In the genomic region with DNA sequence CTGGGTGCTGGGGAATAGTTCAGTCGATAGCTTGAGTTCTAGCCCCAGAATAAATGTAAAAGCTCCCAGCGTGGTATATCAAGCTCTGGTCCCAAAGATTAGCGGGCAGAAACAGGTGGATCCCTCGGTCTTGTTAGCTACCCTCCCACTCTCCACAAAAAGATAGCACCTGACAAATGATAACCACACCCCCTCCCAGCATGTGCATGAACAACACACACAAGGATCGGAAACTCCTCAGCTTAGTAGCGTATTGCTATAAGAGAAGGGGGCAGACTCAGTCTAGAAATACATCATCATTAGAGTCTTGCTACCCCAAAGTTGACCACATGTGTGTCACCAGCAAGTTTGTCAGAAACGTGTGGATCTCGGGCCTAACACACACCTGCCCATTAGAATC, we compare ENCODE assay signal across 8 mouse cellular contexts. TPM values are rescaled to one million over a fixed set of nuclear protein-coding genes. Genes with fewer than 3 reads are reported as not detected.
DNase-seq lines count a peak whose midpoint lies in the region; TF ChIP-seq lines count a peak whose summit lies in the region.

Gene Gkap1, minus strand, starts transcription at position 101 of the 400 bp plus-strand sequence.

- no peak for TF ChIP-seq CTCF in bone marrow macrophage, adult 2 months (IDR thresholded peaks at IDR 0.05; ENCODE audit: low read depth, low read length)

- H3K27me3 ChIP-seq in heart, embryonic 10.5 days (ENCODE audit: insufficient read depth, poor library complexity, severe bottlenecking), result peaks cover 15% of the 10 kb centered on the region
- no peaks in the 10 kb centered on the region for H3K27me3 ChIP-seq in myocyte (ENCODE audit: control insufficient read depth, insufficient read depth, insufficient read length)

- DNase-seq in layer of hippocampus, adult 8-10 months (ENCODE audit: low spot score in 2 of 2), result no peak
- DNase-seq in layer of hippocampus, adult 11-12 months (ENCODE audit: low spot score), result no peak
- no peak for DNase-seq in heart, embryonic 10.5 days (ENCODE audit: low spot score)
- DNase-seq in left cerebral cortex, adult 8-10 months (ENCODE audit: low spot score in 2 of 2), result no peak
- no peak for DNase-seq in embryo, embryonic 11 days
- no peak for DNase-seq in T-cell, adult 2 months (ENCODE audit: low spot score)

- TF ChIP-seq POLR2A in bone marrow macrophage, adult 2 months (IDR thresholded peaks at IDR 0.05; ENCODE audit: borderline replicate concordance, low read depth, low read length), result no peak
- no peak for TF ChIP-seq POLR2A in myocyte (IDR thresholded peaks at IDR 0.05; ENCODE audit: insufficient read length, low read depth)

- H3K4me2 ChIP-seq in myocyte (ENCODE audit: low read depth), result peak within 1 kb of the TSS; percentile 92

- H3K9me3 ChIP-seq in heart, embryonic 10.5 days, result no peaks in the 10 kb centered on the region

- H3K4me3 ChIP-seq in bone marrow macrophage, adult 2 months (ENCODE audit: insufficient read depth, low read length), result peak within 1 kb of the TSS; percentile 78
- H3K4me3 ChIP-seq in heart, embryonic 10.5 days, result peak within 1 kb of the TSS; percentile 90
- peak within 1 kb of the TSS; percentile 31 for H3K4me3 ChIP-seq in myocyte

- H3K4me1 ChIP-seq in bone marrow macrophage, adult 2 months (ENCODE audit: control insufficient read depth, insufficient read depth, low read length), result peaks cover 5% of the 10 kb centered on the region
- H3K4me1 ChIP-seq in heart, embryonic 10.5 days, result peaks cover 24% of the 10 kb centered on the region; the same call in 1 of the 2 replicates

- peak within 1 kb of the TSS; percentile 55 for H3ac ChIP-seq in myocyte (ENCODE audit: control insufficient read depth, insufficient read length)

- 69% methylated on average over 8 of the region's 8 CpGs for WGBS in heart, embryonic 10.5 days

- H3K36me3 ChIP-seq in heart, embryonic 10.5 days, result no peaks in the 10 kb centered on the region
- H3K36me3 ChIP-seq in myocyte (ENCODE audit: control insufficient read depth, insufficient read depth), result no peaks in the 10 kb centered on the region

- no peak within 1 kb of the TSS for H3K27ac ChIP-seq in bone marrow macrophage, adult 2 months (ENCODE audit: insufficient read depth, low read depth, low read length)
- H3K27ac ChIP-seq in heart, embryonic 10.5 days, result peak within 1 kb of the TSS; percentile 91

- H3K79me2 ChIP-seq in myocyte (ENCODE audit: control insufficient read depth, insufficient read depth), result no peaks in the 10 kb centered on the region

TF ChIP-seq in myocyte, 11 proteins besides CTCF, POLR2A, EP300 and RAD21:
- TF ChIP-seq TCF3 (IDR thresholded peaks at IDR 0.05; ENCODE audit: insufficient read length, low read depth), result no peak
- no peak for TF ChIP-seq TCF12 (IDR thresholded peaks at IDR 0.05; ENCODE audit: insufficient read depth, poor library complexity, severe bottlenecking)
- no peak for TF ChIP-seq POLR2AphosphoS2 (IDR thresholded peaks at IDR 0.05; ENCODE audit: insufficient read length, low read depth)
- no peak for TF ChIP-seq CEBPB (IDR thresholded peaks at IDR 0.05; ENCODE audit: insufficient read depth, poor library complexity, severe bottlenecking)
- TF ChIP-seq USF1 (IDR thresholded peaks at IDR 0.05; ENCODE audit: low read depth), result no peak
- TF ChIP-seq REST (IDR thresholded peaks at IDR 0.05; ENCODE audit: insufficient read depth, insufficient read length), result no peak
- TF ChIP-seq MYOG (IDR thresholded peaks at IDR 0.05; ENCODE audit: control insufficient read depth in 1 of 3, insufficient read depth in 1 of 3, insufficient read length in 2 of 3, low read depth in 2 of 3), result no peak
TF ChIP-seq in myocyte: peak in this region for 0.

RNA-seq across cellular contexts. Expression of gene Gkap1, which starts in this region (rescaled TPM):
- total RNA-seq in layer of hippocampus, adult 8-10 months (2022), result 10 to 100 TPM; 17.6 to 22.4 (median 19.1) TPM
- 28.5 and 31.5 TPM in 2 replicates for polyA plus RNA-seq in bone marrow macrophage, adult 2 months (2012; ENCODE audit: insufficient read depth, insufficient read length, missing spikeins)
- polyA plus RNA-seq in heart, embryonic 10.5 days (2016; fragmentation: Nextera tagmentation; extraction: Ambion mirVana), result 17.2 and 18.0 TPM in 2 replicates
- 10 to 100 TPM; 17.0 to 20.8 (median 17.7) TPM for total RNA-seq in left cerebral cortex, adult 8-10 months (2022)
- polyA plus RNA-seq in myocyte (2012; fragmentation: generic; extraction: Trizol), result 12.2 TPM

Comparison
In these comparisons a context has a peak if more than half of its experiments do, and no peak if none do; other contexts are left out.
1. H3K4me3 ChIP-seq: peak in every context shown above with its lines; median percentile 90 in heart, embryonic 10.5 days; 78 in bone marrow macrophage, adult 2 months; 31 in myocyte.